Mouse (Mus musculus): Measurements from ENCODE around the gene Mttp. TPM values are rescaled to one million over a fixed set of nuclear protein-coding genes. Genes with fewer than 3 reads are reported as not detected.
"Not testable (repeated sequence)": the region's sequence is repeated elsewhere in the genome, so short reads cannot be mapped to it uniquely, and the experiment has no call there.

Mttp gene
- polyA plus RNA-seq, 1 experiment, result 3.4 TPM

DNA sequence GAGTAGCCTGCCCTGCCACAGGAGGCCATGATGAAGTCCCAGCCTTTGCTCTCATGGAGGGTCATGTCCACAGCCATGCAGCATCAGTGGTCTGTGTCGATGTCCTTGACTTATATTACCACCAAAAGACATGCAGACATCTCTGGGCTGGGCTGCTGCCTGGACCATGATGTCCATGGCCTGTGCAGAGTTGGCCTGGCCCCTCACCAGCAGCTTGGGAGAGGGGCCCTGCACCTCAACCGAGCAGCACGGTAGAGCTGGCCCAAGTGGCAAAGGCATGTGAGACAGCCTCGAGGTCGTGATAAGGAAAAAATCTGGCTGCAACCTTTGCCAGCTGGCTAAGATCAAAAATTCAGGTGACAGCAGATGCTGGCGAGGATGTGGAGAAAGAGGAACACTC is 5.1 kb downstream of the Mttp start:
- H3K27ac ChIP-seq (ENCODE audit: insufficient read depth, low read length), result no peak overlapping the region
- no peak for TF ChIP-seq POLR2A (IDR thresholded peaks at IDR 0.05; ENCODE audit: low read depth, low read length)
- TF ChIP-seq CTCF (IDR thresholded peaks at IDR 0.05; ENCODE audit: borderline replicate concordance, insufficient read depth, low read length), result no peak
- no peak overlapping the region for H3K4me3 ChIP-seq (ENCODE audit: insufficient read depth, low read length)
- no peaks in the 10 kb centered on the region for H3K4me1 ChIP-seq (ENCODE audit: control insufficient read depth, insufficient read depth, low read length)

GRCm38 (mm10) chr3:138138146-138138545 is 6.6 kb downstream of the Mttp start:
- H3K4me3 ChIP-seq (ENCODE audit: insufficient read depth, low read length); H3K4me1 ChIP-seq (ENCODE audit: control insufficient read depth, insufficient read depth, low read length); H3K27ac ChIP-seq (ENCODE audit: insufficient read depth, low read length): not testable (repeated sequence)

DNA sequence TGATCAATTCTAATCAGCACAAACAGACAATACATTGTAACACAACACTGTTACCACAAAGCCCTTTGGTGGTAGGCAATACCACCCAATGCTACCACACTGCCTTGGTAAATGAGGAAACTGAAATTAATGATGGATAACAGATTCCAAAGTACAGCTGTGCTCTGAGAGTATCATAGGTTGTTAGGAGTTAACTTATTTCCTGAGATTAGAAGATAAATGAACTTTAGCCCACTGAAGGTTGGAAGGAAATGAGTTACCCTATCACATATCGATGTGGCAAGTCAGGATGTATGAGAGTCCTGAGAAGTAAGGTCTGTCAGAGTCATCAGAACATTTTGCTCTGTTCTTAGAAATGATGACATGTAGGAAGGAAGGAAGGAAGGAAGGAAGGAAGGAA is 10.2 kb downstream of the Mttp start:
- TF ChIP-seq POLR2A (IDR thresholded peaks at IDR 0.05; ENCODE audit: low read depth, low read length) (no peak), CTCF (IDR thresholded peaks at IDR 0.05; ENCODE audit: borderline replicate concordance, insufficient read depth, low read length) (no peak)
- H3K4me3 ChIP-seq (ENCODE audit: insufficient read depth, low read length), result no peak overlapping the region
- H3K27ac ChIP-seq (ENCODE audit: insufficient read depth, low read length), result no peak overlapping the region
- H3K4me1 ChIP-seq (ENCODE audit: control insufficient read depth, insufficient read depth, low read length), result no peaks in the 10 kb centered on the region

GRCm38 (mm10) chr3:138133916-138134315 is 10.9 kb downstream of the Mttp start:
- no peak for TF ChIP-seq POLR2A (IDR thresholded peaks at IDR 0.05; ENCODE audit: low read depth, low read length)
- no peak for TF ChIP-seq CTCF (IDR thresholded peaks at IDR 0.05; ENCODE audit: borderline replicate concordance, insufficient read depth, low read length)
- H3K4me1 ChIP-seq (ENCODE audit: control insufficient read depth, insufficient read depth, low read length), result no peaks in the 10 kb centered on the region

DNA sequence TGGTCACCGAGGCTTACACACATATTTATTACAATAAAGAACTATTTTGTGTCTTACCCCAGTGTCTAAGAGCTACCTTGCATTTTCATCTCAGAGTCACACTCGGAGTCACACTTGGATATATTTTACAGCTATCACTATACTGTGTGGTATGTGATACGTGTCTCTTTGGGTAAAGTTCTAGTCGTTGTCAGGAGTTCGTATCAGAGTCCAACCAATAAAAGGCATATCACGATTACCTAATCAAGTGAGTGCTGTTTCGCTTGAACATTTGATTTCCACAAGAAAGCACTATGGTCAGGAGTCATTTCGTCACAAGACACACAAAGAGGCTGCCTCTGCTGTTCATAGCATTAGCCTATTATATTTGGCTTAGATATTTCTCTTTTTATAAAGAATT is 11.3 kb downstream of the Mttp start:
- H3K4me3 ChIP-seq (ENCODE audit: insufficient read depth, low read length), result no peak overlapping the region
- no peak overlapping the region for H3K27ac ChIP-seq (ENCODE audit: insufficient read depth, low read length)
- no peak for TF ChIP-seq POLR2A (IDR thresholded peaks at IDR 0.05; ENCODE audit: low read depth, low read length)
- no peak for TF ChIP-seq CTCF (IDR thresholded peaks at IDR 0.05; ENCODE audit: borderline replicate concordance, insufficient read depth, low read length)
- H3K4me1 ChIP-seq (ENCODE audit: control insufficient read depth, insufficient read depth, low read length), result no peaks in the 10 kb centered on the region

More at GRCm38 (mm10) chr3:138133916-138134315, 10.9 kb downstream of the Mttp start:
- Histone ChIP-seq H3K4me3 (ENCODE audit: insufficient read depth, low read length) (no peak overlapping the region), H3K27ac (ENCODE audit: insufficient read depth, low read length) (no peak overlapping the region)

- Histone ChIP-seq H3K4me3 (ENCODE audit: insufficient read depth, low read length) (no peak overlapping the region), H3K4me1 (ENCODE audit: control insufficient read depth, insufficient read depth, low read length) (no peaks in the 10 kb centered on the region), H3K27ac (ENCODE audit: insufficient read depth, low read length) (no peak overlapping the region)
- no peak for TF ChIP-seq POLR2A (IDR thresholded peaks at IDR 0.05; ENCODE audit: low read depth, low read length)
- TF ChIP-seq CTCF (IDR thresholded peaks at IDR 0.05; ENCODE audit: borderline replicate concordance, insufficient read depth, low read length), result no peak
Observed at GRCm38 (mm10) chr3:138131168-138131567, 13.6 kb downstream of the Mttp start.

DNA sequence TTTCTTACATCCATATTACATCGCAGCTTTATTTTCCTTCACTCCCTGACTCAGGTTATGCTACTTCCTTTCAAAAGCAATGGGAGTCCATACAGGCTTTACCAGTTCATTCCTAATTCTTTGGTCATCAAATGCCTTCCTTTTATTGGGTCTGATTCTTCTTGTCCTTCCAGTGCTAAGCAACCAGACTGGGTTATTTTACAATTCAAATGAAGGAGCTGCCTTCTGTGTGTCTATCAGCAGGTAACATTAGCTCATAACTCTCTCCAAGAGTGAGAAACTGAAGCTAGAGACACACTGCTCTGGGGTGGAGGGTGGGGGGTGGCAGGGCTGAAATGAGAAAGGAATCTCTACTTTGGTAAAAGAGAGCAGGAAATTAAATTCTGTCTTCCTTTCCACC is 14.1 kb downstream of the Mttp start:
- TF ChIP-seq CTCF (IDR thresholded peaks at IDR 0.05; ENCODE audit: borderline replicate concordance, insufficient read depth, low read length), result no peak
- no peak for TF ChIP-seq POLR2A (IDR thresholded peaks at IDR 0.05; ENCODE audit: low read depth, low read length)
- Histone ChIP-seq H3K27ac (ENCODE audit: insufficient read depth, low read length) (no peak overlapping the region), H3K4me3 (ENCODE audit: insufficient read depth, low read length) (no peak overlapping the region)

DNA sequence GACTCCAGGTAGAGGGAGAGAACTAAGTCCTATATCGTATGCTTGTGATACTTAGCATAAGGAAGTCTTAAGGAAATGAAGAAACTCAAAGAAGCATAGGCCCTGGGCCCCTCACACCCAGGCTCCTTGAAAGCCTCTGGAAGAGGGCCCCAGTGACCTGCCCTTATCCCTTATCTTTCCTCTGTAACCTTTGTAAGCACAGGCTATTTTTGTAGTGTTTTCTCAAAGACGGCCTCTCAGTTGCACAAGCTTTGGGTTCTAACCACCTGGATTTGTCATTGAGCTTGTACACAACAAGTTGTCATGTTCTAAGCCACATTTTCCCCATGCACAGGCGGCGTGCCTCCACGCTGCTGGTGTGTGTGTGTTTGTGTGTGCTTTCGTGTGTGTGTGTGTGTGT is 15.7 kb downstream of the Mttp start:
- no peaks in the 10 kb centered on the region for H3K4me1 ChIP-seq (ENCODE audit: control insufficient read depth, insufficient read depth, low read length)
- no peak overlapping the region for H3K27ac ChIP-seq (ENCODE audit: insufficient read depth, low read length)
- TF ChIP-seq CTCF (IDR thresholded peaks at IDR 0.05; ENCODE audit: borderline replicate concordance, insufficient read depth, low read length) (no peak), POLR2A (IDR thresholded peaks at IDR 0.05; ENCODE audit: low read depth, low read length) (no peak)
- no peak overlapping the region for H3K4me3 ChIP-seq (ENCODE audit: insufficient read depth, low read length)

More for the DNA sequence above, 14.1 kb downstream of the Mttp start:
- H3K4me1 ChIP-seq (ENCODE audit: control insufficient read depth, insufficient read depth, low read length), result no peaks in the 10 kb centered on the region

DNA sequence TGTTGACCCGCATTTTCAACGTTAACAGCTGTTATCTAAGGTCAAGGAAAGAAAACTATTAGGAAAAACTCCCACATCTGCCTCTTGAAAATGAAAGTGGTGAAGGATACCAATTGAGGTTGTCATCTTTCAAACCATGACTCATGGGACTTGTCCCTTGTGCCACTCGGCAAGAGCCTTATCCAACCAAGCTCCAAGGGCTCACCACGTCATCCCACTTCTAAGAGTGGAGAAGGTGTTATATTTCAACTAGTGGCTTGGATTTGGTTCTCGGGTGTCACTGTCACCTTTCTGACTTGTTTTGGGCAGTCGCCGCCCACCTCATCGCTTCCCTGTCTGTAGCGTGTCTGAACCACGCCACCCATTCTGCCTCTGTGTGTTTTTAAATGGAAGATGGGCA is 20.9 kb downstream of the Mttp start:
- Histone ChIP-seq H3K4me1 (ENCODE audit: control insufficient read depth, insufficient read depth, low read length) (no peaks in the 10 kb centered on the region), H3K27ac (ENCODE audit: insufficient read depth, low read length) (no peak overlapping the region), H3K4me3 (ENCODE audit: insufficient read depth, low read length) (no peak overlapping the region)
- TF ChIP-seq POLR2A (IDR thresholded peaks at IDR 0.05; ENCODE audit: low read depth, low read length) (no peak), CTCF (IDR thresholded peaks at IDR 0.05; ENCODE audit: borderline replicate concordance, insufficient read depth, low read length) (no peak)

DNA sequence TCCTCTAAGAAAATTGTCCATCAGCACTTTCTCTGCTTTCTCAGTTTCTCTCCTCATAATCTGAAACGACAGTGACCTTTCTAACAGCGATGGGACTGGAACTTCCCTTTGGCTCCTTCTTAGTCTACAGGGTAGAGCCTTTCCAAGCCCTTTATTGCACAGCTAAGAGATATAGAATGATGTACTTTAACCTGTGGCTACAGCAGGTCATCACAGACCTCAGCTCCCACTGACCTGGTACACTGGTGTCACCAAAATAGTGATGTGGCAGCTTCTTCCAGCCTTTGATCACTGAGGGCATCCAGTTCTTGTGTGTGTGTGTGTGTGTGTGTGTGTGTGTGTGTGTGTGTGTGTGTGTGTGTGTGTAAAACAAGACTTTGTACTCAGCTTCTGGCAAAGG is 23.3 kb downstream of the Mttp start:
- TF ChIP-seq POLR2A (IDR thresholded peaks at IDR 0.05; ENCODE audit: low read depth, low read length) (no peak), CTCF (IDR thresholded peaks at IDR 0.05; ENCODE audit: borderline replicate concordance, insufficient read depth, low read length) (no peak)
- no peaks in the 10 kb centered on the region for H3K4me1 ChIP-seq (ENCODE audit: control insufficient read depth, insufficient read depth, low read length)
- H3K4me3 ChIP-seq (ENCODE audit: insufficient read depth, low read length), result no peak overlapping the region
- H3K27ac ChIP-seq (ENCODE audit: insufficient read depth, low read length), result no peak overlapping the region

DNA sequence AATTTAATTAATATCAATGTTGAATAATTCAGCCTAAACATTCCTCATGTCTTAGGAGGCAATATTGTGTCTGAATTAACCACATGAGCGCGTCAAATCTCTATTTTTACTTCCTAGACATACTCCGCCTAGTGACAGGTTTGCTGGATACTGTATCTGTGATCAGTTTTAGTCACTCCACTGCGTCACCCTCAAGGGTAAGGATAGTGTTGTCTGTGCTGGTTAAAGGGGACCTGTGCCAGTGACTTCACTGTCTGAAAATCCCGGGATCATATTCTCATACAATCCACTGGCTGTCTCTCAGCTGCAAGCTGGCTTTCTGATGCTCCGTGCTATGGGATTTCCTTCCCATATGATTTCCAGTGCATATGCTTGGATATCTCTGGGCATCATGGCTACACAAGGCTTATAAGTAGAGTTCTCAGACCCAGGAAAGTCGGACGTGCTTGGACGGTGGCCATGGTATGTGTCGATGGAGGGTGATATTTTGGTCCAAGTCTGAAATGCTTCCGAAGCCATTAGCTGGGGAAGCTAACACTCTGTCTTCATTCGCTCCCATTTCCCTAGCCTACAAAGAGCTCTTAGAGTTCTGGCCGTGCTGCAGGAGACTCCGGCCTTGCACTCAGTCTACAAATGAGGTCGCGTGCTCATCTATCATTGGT is 25.2 kb downstream of the Mttp start:
- Histone ChIP-seq H3K27ac (ENCODE audit: insufficient read depth, low read length) (no peak overlapping the region), H3K4me1 (ENCODE audit: control insufficient read depth, insufficient read depth, low read length) (no peaks in the 10 kb centered on the region), H3K4me3 (ENCODE audit: insufficient read depth, low read length) (no peak overlapping the region)
- TF ChIP-seq CTCF (IDR thresholded peaks at IDR 0.05; ENCODE audit: borderline replicate concordance, insufficient read depth, low read length), result no peak
- no peak for TF ChIP-seq POLR2A (IDR thresholded peaks at IDR 0.05; ENCODE audit: low read depth, low read length)

Measured in embryonic fibroblast, embryonic 13.5 days (primary cell).